Comparison of ENCODE assay signal across 35 mouse cellular contexts in genomic region chr3:53532091-53532490, GRCm38 (mm10). TPM values are rescaled to one million over a fixed set of nuclear protein-coding genes. Genes with fewer than 3 reads are reported as not detected.
"Had no signal": no experiment of that assay in that cellular context is flagged by ENCODE, and none has a peak within 500 bp of the region (broad histone marks: within the 10 kb centered on the region; RNA-seq: fewer than 3 reads in every experiment).

No protein-coding gene starts in this region.

- H3K4me3 ChIP-seq: embryonic facial prominence, embryonic 10.5 days; embryonic facial prominence, embryonic 12.5 days; embryonic facial prominence, embryonic 13.5 days; embryonic facial prominence, embryonic 15.5 days; erythroblast, embryonic 14.5 days; forebrain, embryonic 10.5 days; forebrain, embryonic 12.5 days; forebrain, embryonic 13.5 days; forebrain, embryonic 15.5 days; gastrocnemius, adult 2 months; heart, adult 2 months had no signal

- H3K9me3 ChIP-seq: embryonic facial prominence, embryonic 10.5 days; embryonic facial prominence, embryonic 12.5 days; embryonic facial prominence, embryonic 13.5 days; embryonic facial prominence, embryonic 15.5 days; forebrain, embryonic 10.5 days; forebrain, embryonic 12.5 days; forebrain, embryonic 13.5 days; forebrain, embryonic 15.5 days had no signal

- H3K4me1 ChIP-seq: embryonic facial prominence, embryonic 10.5 days; embryonic facial prominence, embryonic 12.5 days; embryonic facial prominence, embryonic 13.5 days; embryonic facial prominence, embryonic 15.5 days; forebrain, embryonic 10.5 days; forebrain, embryonic 12.5 days; forebrain, embryonic 13.5 days; forebrain, embryonic 15.5 days had no signal

- ATAC-seq: forebrain, embryonic 13.5 days; forebrain, embryonic 14.5 days; forebrain, embryonic 15.5 days; forebrain, embryonic 16.5 days; forebrain, postnatal 0 days had no signal

- DNase-seq: cerebellum, adult 8-10 months; cerebellum, adult 9-10 months; cerebellum, adult 9-11 months; cerebellum, postnatal 10 days; cerebellum, postnatal 14 days; cerebellum, postnatal 25 days; cerebellum, postnatal 36 days; embryo, embryonic 11 days; forebrain, postnatal 0 days; gastrocnemius, adult 2 months; gastrocnemius, postnatal 10 days; gastrocnemius, postnatal 14 days; gastrocnemius, postnatal 25 days; gastrocnemius, postnatal 36 days; heart, adult 18-20 months; heart, adult 2 months had no signal

- H3K36me3 ChIP-seq: embryonic facial prominence, embryonic 15.5 days; forebrain, embryonic 12.5 days; forebrain, embryonic 15.5 days had no signal

- H3K9ac ChIP-seq: embryonic facial prominence, embryonic 12.5 days; embryonic facial prominence, embryonic 13.5 days; embryonic facial prominence, embryonic 15.5 days; forebrain, embryonic 12.5 days; forebrain, embryonic 13.5 days; forebrain, embryonic 15.5 days; forebrain, postnatal 0 days had no signal

- H3K27ac ChIP-seq: embryonic facial prominence, embryonic 10.5 days; embryonic facial prominence, embryonic 12.5 days; embryonic facial prominence, embryonic 13.5 days; embryonic facial prominence, embryonic 15.5 days; forebrain, embryonic 10.5 days; forebrain, embryonic 12.5 days; forebrain, embryonic 13.5 days; forebrain, embryonic 15.5 days; gastrocnemius, adult 2 months; heart, adult 2 months had no signal

- H3K27me3 ChIP-seq: embryonic facial prominence, embryonic 12.5 days; embryonic facial prominence, embryonic 13.5 days; embryonic facial prominence, embryonic 15.5 days; forebrain, embryonic 12.5 days; forebrain, embryonic 13.5 days; forebrain, embryonic 15.5 days had no signal

- H3K4me2 ChIP-seq: embryonic facial prominence, embryonic 12.5 days; embryonic facial prominence, embryonic 13.5 days; embryonic facial prominence, embryonic 15.5 days; forebrain, embryonic 12.5 days; forebrain, embryonic 13.5 days; forebrain, embryonic 15.5 days had no signal

RNA-seq across cellular contexts. Expression of gene Stoml3, which starts 43.6 kb away (rescaled TPM):
- total RNA-seq: common myeloid progenitor, adult 5-6 weeks; gastrocnemius, adult 18-20 months; gastrocnemius, adult 2 months; gastrocnemius, adult 8-10 months; gastrocnemius, postnatal 10 days; gastrocnemius, postnatal 14 days; gastrocnemius, postnatal 25 days; gastrocnemius, postnatal 36 days; gastrocnemius, postnatal 4 days; granulocyte monocyte progenitor cell, adult 5-6 weeks; heart, adult 18-20 months; heart, adult 2 months; heart, adult 8-10 months had no signal
- polyA plus RNA-seq: embryonic facial prominence, embryonic 10.5 days; embryonic facial prominence, embryonic 11.5 days; embryonic facial prominence, embryonic 12.5 days; embryonic facial prominence, embryonic 13.5 days; erythroblast, embryonic 14.5 days; forebrain, embryonic 10.5 days; forebrain, embryonic 11.5 days; forebrain, embryonic 12.5 days; forebrain, embryonic 13.5 days; forebrain, embryonic 14.5 days; forebrain, embryonic 15.5 days; forebrain, embryonic 16.5 days; heart, adult 2 months had no signal
